Mouse (Mus musculus): Measurements from ENCODE around the gene Adamts6. TPM values are rescaled to one million over a fixed set of nuclear protein-coding genes. Genes with fewer than 3 reads are reported as not detected.

The Adamts6 gene
- total and polyA plus RNA-seq, 3 experiments, result 0.03 to 0.08 TPM; not detected in 1

GRCm38 (mm10) chr13:104506165-104506875 is 218.7 kb downstream of the Adamts6 start:
- no peak overlapping the region for H3K4me3 ChIP-seq (ENCODE audit: control insufficient read depth in 1 of 2, insufficient read depth in 1 of 2, low read depth in 2 of 2, low read length in 2 of 2)
- TF ChIP-seq MAZ (IDR thresholded peaks at IDR 0.05; ENCODE audit: low read depth, low read length) (no peak), BHLHE40 (IDR thresholded peaks at IDR 0.05; ENCODE audit: borderline replicate concordance, low read depth, low read length) (no peak), TAL1 (IDR thresholded peaks at IDR 0.05; ENCODE audit: low read length) (no peak), JUND (IDR thresholded peaks at IDR 0.05; ENCODE audit: low read depth, low read length) (no peak), MYB (IDR thresholded peaks at IDR 0.05; ENCODE audit: low read depth, low read length) (no peak), RAD21 (IDR thresholded peaks at IDR 0.05; ENCODE audit: low read depth, low read length) (no peak), MYC (IDR thresholded peaks at IDR 0.05; ENCODE audit: low read depth, low read length) (no peak), CTCF (IDR thresholded peaks at IDR 0.05 in 2 of 3, conservative IDR thresholded peaks at IDR 0.05 in 1 of 3; ENCODE audit: control insufficient read depth in 1 of 3, insufficient read depth in 1 of 3, low read depth in 2 of 3, low read length in 3 of 3, poor library complexity in 1 of 3, severe bottlenecking in 1 of 3) (no peak), ZC3H11A (IDR thresholded peaks at IDR 0.05; ENCODE audit: low read depth, low read length) (no peak), MEF2A (IDR thresholded peaks at IDR 0.05; ENCODE audit: extremely low read depth, insufficient replicate concordance, low read depth, low read length, poor library complexity, severe bottlenecking) (no peak), ETS1 (IDR thresholded peaks at IDR 0.05; ENCODE audit: low read depth, low read length) (no peak), NELFE (IDR thresholded peaks at IDR 0.05; ENCODE audit: low read depth, low read length) (no peak), USF1 (IDR thresholded peaks at IDR 0.05; ENCODE audit: low read depth, low read length) (no peak), SMC3 (IDR thresholded peaks at IDR 0.05; ENCODE audit: low read depth, low read length) (no peak), USF2 (IDR thresholded peaks at IDR 0.05; ENCODE audit: borderline replicate concordance in 1 of 2, insufficient read depth in 1 of 2, low read depth in 1 of 2, low read length in 2 of 2) (no peak), TCF12 (IDR thresholded peaks at IDR 0.05; ENCODE audit: low read depth, low read length) (no peak), ZNF384 (IDR thresholded peaks at IDR 0.05; ENCODE audit: low read depth, low read length) (no peak), GABPA (IDR thresholded peaks at IDR 0.05; ENCODE audit: low read depth, low read length) (no peak), GATA1 (IDR thresholded peaks at IDR 0.05; ENCODE audit: low read depth, low read length) (no peak)
- DNase-seq (ENCODE audit: low read depth, low spot score), result no peak
- no peak overlapping the region for H3K27ac ChIP-seq (ENCODE audit: control insufficient read depth, low read depth, low read length)
- no peak overlapping the region for H3K9ac ChIP-seq (ENCODE audit: control insufficient read depth, low read depth, low read length, poor library complexity, severe bottlenecking)
- no peaks in the 10 kb centered on the region for H3K9me3 ChIP-seq (replicated peaks; ENCODE audit: insufficient read depth, low read length)
- H3K27me3 ChIP-seq (ENCODE audit: control insufficient read depth in 1 of 2, insufficient read depth in 2 of 2, low read length in 2 of 2), result no peaks in the 10 kb centered on the region
- H3K4me1 ChIP-seq (ENCODE audit: control insufficient read depth in 1 of 2, insufficient read depth in 2 of 2, low read length in 2 of 2), result no peaks in the 10 kb centered on the region
- no peaks in the 10 kb centered on the region for H3K36me3 ChIP-seq (ENCODE audit: control insufficient read depth in 1 of 2, insufficient read depth in 2 of 2, low read length in 2 of 2)
- no peaks in the 10 kb centered on the region for H3K79me2 ChIP-seq (ENCODE audit: control insufficient read depth, insufficient read depth, low read length, poor library complexity)

GRCm38 (mm10) chr13:104507671-104508070 is 220.0 kb downstream of the Adamts6 start:
- no peaks in the 10 kb centered on the region; a peak in 2 of 4 replicates for H3K27me3 ChIP-seq (ENCODE audit: control insufficient read depth in 1 of 2, insufficient read depth in 2 of 2, low read length in 2 of 2)
- no peak overlapping the region for H3K4me3 ChIP-seq (ENCODE audit: control insufficient read depth in 1 of 2, insufficient read depth in 1 of 2, low read depth in 2 of 2, low read length in 2 of 2)
- no peaks in the 10 kb centered on the region for H3K4me1 ChIP-seq (ENCODE audit: control insufficient read depth in 1 of 2, insufficient read depth in 2 of 2, low read length in 2 of 2)
- TF ChIP-seq CHD1 (IDR thresholded peaks at IDR 0.05; ENCODE audit: low read depth, low read length), result no peak
- no peak for TF ChIP-seq ELF1 (IDR thresholded peaks at IDR 0.05; ENCODE audit: low read depth, low read length)
- TF ChIP-seq TCF12 (IDR thresholded peaks at IDR 0.05; ENCODE audit: low read depth, low read length), result no peak
- no peak for TF ChIP-seq TBP (IDR thresholded peaks at IDR 0.05; ENCODE audit: low read depth, low read length)
- no peak for TF ChIP-seq ZC3H11A (IDR thresholded peaks at IDR 0.05; ENCODE audit: low read depth, low read length)
- no peak for TF ChIP-seq GATA1 (IDR thresholded peaks at IDR 0.05; ENCODE audit: low read depth, low read length)
- no peak for TF ChIP-seq POLR2AphosphoS2 (IDR thresholded peaks at IDR 0.05; ENCODE audit: low read length)
- no peak for TF ChIP-seq TAL1 (IDR thresholded peaks at IDR 0.05; ENCODE audit: low read length)
- no peak for TF ChIP-seq E2F4 (IDR thresholded peaks at IDR 0.05; ENCODE audit: borderline replicate concordance, low read depth, low read length)
- TF ChIP-seq MEF2A (IDR thresholded peaks at IDR 0.05; ENCODE audit: extremely low read depth, insufficient replicate concordance, low read depth, low read length, poor library complexity, severe bottlenecking), result no peak
- no peak for TF ChIP-seq MXI1 (IDR thresholded peaks at IDR 0.05; ENCODE audit: low read depth, low read length)
- no peak for TF ChIP-seq POLR2AphosphoS5 (IDR thresholded peaks at IDR 0.05; ENCODE audit: borderline replicate concordance, low read depth, low read length)
- no peak for TF ChIP-seq ZKSCAN1 (IDR thresholded peaks at IDR 0.05; ENCODE audit: low read depth, low read length)
- TF ChIP-seq GABPA (IDR thresholded peaks at IDR 0.05; ENCODE audit: low read depth, low read length), result no peak
- no peak for TF ChIP-seq USF1 (IDR thresholded peaks at IDR 0.05; ENCODE audit: low read depth, low read length)
- no peak for TF ChIP-seq BHLHE40 (IDR thresholded peaks at IDR 0.05; ENCODE audit: borderline replicate concordance, low read depth, low read length)
- TF ChIP-seq NRF1 (IDR thresholded peaks at IDR 0.05; ENCODE audit: insufficient read depth, low read depth, low read length, poor library complexity, severe bottlenecking), result no peak
- TF ChIP-seq MYB (IDR thresholded peaks at IDR 0.05; ENCODE audit: low read depth, low read length), result no peak
- H3K27ac ChIP-seq (ENCODE audit: control insufficient read depth, low read depth, low read length), result no peak overlapping the region
- H3K9ac ChIP-seq (ENCODE audit: control insufficient read depth, low read depth, low read length, poor library complexity, severe bottlenecking), result no peak overlapping the region
- no peaks in the 10 kb centered on the region for H3K79me2 ChIP-seq (ENCODE audit: control insufficient read depth, insufficient read depth, low read length, poor library complexity)
- H3K36me3 ChIP-seq (ENCODE audit: control insufficient read depth in 1 of 2, insufficient read depth in 2 of 2, low read length in 2 of 2), result no peaks in the 10 kb centered on the region
- H3K9me3 ChIP-seq (replicated peaks; ENCODE audit: insufficient read depth, low read length), result no peaks in the 10 kb centered on the region
- DNase-seq (ENCODE audit: low read depth, low spot score), result no peak

Data from MEL (cell line).